Mouse (Mus musculus): Measurements from ENCODE around the gene Scg2.

The Scg2 gene

GRCm38 (mm10) chr1:79439609-79440308, at the start of gene Scg2:
Gene Scg2, minus strand, starts transcription at chr1:79440120.
- DNase-seq (ENCODE audit: low read depth) = peak; percentile 2

GRCm38 (mm10) chr1:79485546-79485945, 45.6 kb upstream of the Scg2 start:
- DNase-seq (ENCODE audit: low read depth) = no peak

GRCm38 (mm10) chr1:79470856-79471255, 30.9 kb upstream of the Scg2 start:
- no peak for DNase-seq (ENCODE audit: low read depth)

- no peak for DNase-seq (ENCODE audit: low read depth)
Observed at GRCm38 (mm10) chr1:79469871-79470270, 30.0 kb upstream of the Scg2 start.

GRCm38 (mm10) chr1:79466585-79466984, 26.7 kb upstream of the Scg2 start:
- no peak for DNase-seq (ENCODE audit: low read depth)

- DNase-seq (ENCODE audit: low read depth) = no peak
Observed at GRCm38 (mm10) chr1:79458558-79458957, 18.6 kb upstream of the Scg2 start.

GRCm38 (mm10) chr1:79454164-79454563, 14.2 kb upstream of the Scg2 start:
- DNase-seq (ENCODE audit: low read depth) = no peak

GRCm38 (mm10) chr1:79452339-79452738, 12.4 kb upstream of the Scg2 start:
- no peak for DNase-seq (ENCODE audit: low read depth)

- DNase-seq (ENCODE audit: low read depth) = no peak
Observed at GRCm38 (mm10) chr1:79450343-79451021, 10.6 kb upstream of the Scg2 start.

- DNase-seq (ENCODE audit: low read depth) = no peak
Observed at GRCm38 (mm10) chr1:79449943-79450342, 10.0 kb upstream of the Scg2 start.

GRCm38 (mm10) chr1:79445586-79445985, 5.7 kb upstream of the Scg2 start:
- DNase-seq (ENCODE audit: low read depth) = no peak

GRCm38 (mm10) chr1:79437755-79438154, 2.2 kb downstream of the Scg2 start:
- no peak for DNase-seq (ENCODE audit: low read depth)

GRCm38 (mm10) chr1:79436671-79437070, 3.2 kb downstream of the Scg2 start:
- no peak for DNase-seq (ENCODE audit: low read depth)

- DNase-seq (ENCODE audit: low read depth) = no peak
Observed at GRCm38 (mm10) chr1:79429058-79429457, 10.9 kb downstream of the Scg2 start.

GRCm38 (mm10) chr1:79415496-79415895, 24.4 kb downstream of the Scg2 start:
- no peak for DNase-seq (ENCODE audit: low read depth)

GRCm38 (mm10) chr1:79406337-79406942, 33.5 kb downstream of the Scg2 start:
- DNase-seq (ENCODE audit: low read depth) = no peak

- DNase-seq (ENCODE audit: low read depth) = no peak
Observed at GRCm38 (mm10) chr1:79401090-79402012, 38.6 kb downstream of the Scg2 start.

- no peak for DNase-seq (ENCODE audit: low read depth)
Observed at GRCm38 (mm10) chr1:79400284-79400683, 39.6 kb downstream of the Scg2 start.

Data from 416B (cell line).